Mouse (Mus musculus): Measurements from ENCODE around the gene Tsacc. TPM values are rescaled to one million over a fixed set of nuclear protein-coding genes. Genes with fewer than 3 reads are reported as not detected.
"Not testable (repeated sequence)": the region's sequence is repeated elsewhere in the genome, so short reads cannot be mapped to it uniquely, and the experiment has no call there.

Tsacc gene
- polyA plus RNA-seq, 1 experiment from 2014 or later = 14.1 TPM

GRCm38 (mm10) chr3:88276121-88276520, 20.7 kb downstream of the Tsacc start:
- Histone ChIP-seq H3K36me3 (no peaks in the 10 kb centered on the region), H3K9me3 (replicated peaks) (no peaks in the 10 kb centered on the region), H3K4me3 (no peak overlapping the region), H3K27me3 (ENCODE audit: low read depth, poor library complexity, severe bottlenecking) (no peaks in the 10 kb centered on the region), H3K4me1 (no peaks in the 10 kb centered on the region), H3K27ac (replicated peaks) (no peak overlapping the region)
- 89% methylated on average over 2 of the region's 2 CpGs for WGBS
- no peak for DNase-seq (ENCODE audit: low spot score)

GRCm38 (mm10) chr3:88274002-88274401, 22.8 kb downstream of the Tsacc start:
- WGBS = 93% methylated on average over 4 of the region's 4 CpGs
- H3K27me3 ChIP-seq (ENCODE audit: low read depth, poor library complexity, severe bottlenecking) = no peaks in the 10 kb centered on the region
- H3K4me1 ChIP-seq = no peaks in the 10 kb centered on the region
- no peak for DNase-seq (ENCODE audit: low spot score)
- no peak overlapping the region for H3K27ac ChIP-seq (replicated peaks)
- H3K9me3 ChIP-seq (replicated peaks) = no peaks in the 10 kb centered on the region
- no peak overlapping the region for H3K4me3 ChIP-seq
- no peaks in the 10 kb centered on the region for H3K36me3 ChIP-seq

- H3K4me1 ChIP-seq = no peaks in the 10 kb centered on the region
- H3K36me3 ChIP-seq = no peaks in the 10 kb centered on the region
- WGBS = 92% methylated on average over 3 of the region's 3 CpGs
- no peak for DNase-seq (ENCODE audit: low spot score)
- no peaks in the 10 kb centered on the region for H3K27me3 ChIP-seq (ENCODE audit: low read depth, poor library complexity, severe bottlenecking)
- H3K4me3 ChIP-seq = no peak overlapping the region
- H3K9me3 ChIP-seq (replicated peaks) = no peaks in the 10 kb centered on the region
- H3K27ac ChIP-seq (replicated peaks) = no peak overlapping the region
Measured at GRCm38 (mm10) chr3:88271859-88272258, 24.9 kb downstream of the Tsacc start.

- H3K4me3 ChIP-seq; H3K9me3 ChIP-seq (replicated peaks); H3K4me1 ChIP-seq; H3K27me3 ChIP-seq (ENCODE audit: low read depth, poor library complexity, severe bottlenecking); H3K36me3 ChIP-seq; DNase-seq (ENCODE audit: low spot score); H3K27ac ChIP-seq (replicated peaks): not testable (repeated sequence)
- 86% methylated on average over 2 of the region's 2 CpGs for WGBS
Measured at GRCm38 (mm10) chr3:88271298-88271697, 25.5 kb downstream of the Tsacc start.

- no peak overlapping the region for H3K4me3 ChIP-seq
- no peaks in the 10 kb centered on the region for H3K4me1 ChIP-seq
- no peaks in the 10 kb centered on the region for H3K36me3 ChIP-seq
- WGBS = 92% methylated on average over 5 of the region's 5 CpGs
- H3K27ac ChIP-seq (replicated peaks) = no peak overlapping the region
- no peak for DNase-seq (ENCODE audit: low spot score)
- no peaks in the 10 kb centered on the region for H3K27me3 ChIP-seq (ENCODE audit: low read depth, poor library complexity, severe bottlenecking)
- no peaks in the 10 kb centered on the region for H3K9me3 ChIP-seq (replicated peaks)
Measured at GRCm38 (mm10) chr3:88268991-88269390, 27.8 kb downstream of the Tsacc start.

- H3K27me3 ChIP-seq (ENCODE audit: low read depth, poor library complexity, severe bottlenecking); H3K36me3 ChIP-seq; DNase-seq (ENCODE audit: low spot score); H3K4me3 ChIP-seq; H3K4me1 ChIP-seq; H3K27ac ChIP-seq (replicated peaks); H3K9me3 ChIP-seq (replicated peaks): not testable (repeated sequence)
- WGBS = 86% methylated on average over 6 of the region's 6 CpGs
Measured at GRCm38 (mm10) chr3:88268014-88268413, 28.8 kb downstream of the Tsacc start.

GRCm38 (mm10) chr3:88262346-88262745, 34.5 kb downstream of the Tsacc start:
- H3K36me3 ChIP-seq = no peaks in the 10 kb centered on the region
- H3K27me3 ChIP-seq (ENCODE audit: low read depth, poor library complexity, severe bottlenecking) = peaks cover 11% of the 10 kb centered on the region
- no peak for DNase-seq (ENCODE audit: low spot score)
- WGBS = 83% methylated on average over 3 of the region's 3 CpGs
- H3K4me1 ChIP-seq = no peaks in the 10 kb centered on the region
- H3K27ac ChIP-seq (replicated peaks) = no peak overlapping the region
- no peak overlapping the region for H3K4me3 ChIP-seq
- no peaks in the 10 kb centered on the region for H3K9me3 ChIP-seq (replicated peaks)

- Histone ChIP-seq H3K9me3 (replicated peaks) (no peaks in the 10 kb centered on the region), H3K4me1 (peaks cover 15% of the 10 kb centered on the region), H3K27me3 (ENCODE audit: low read depth, poor library complexity, severe bottlenecking) (peaks cover 71% of the 10 kb centered on the region), H3K36me3 (no peaks in the 10 kb centered on the region), H3K27ac (replicated peaks) (no peak overlapping the region), H3K4me3 (no peak overlapping the region)
- WGBS = 82% methylated on average over 7 of the region's 7 CpGs
- DNase-seq (ENCODE audit: low spot score) = no peak
Measured at GRCm38 (mm10) chr3:88256382-88256781, 40.4 kb downstream of the Tsacc start.

- H3K36me3 ChIP-seq = no peaks in the 10 kb centered on the region
- WGBS = 81% methylated on average over 6 of the region's 6 CpGs
- H3K4me3 ChIP-seq = no peak overlapping the region
- H3K27me3 ChIP-seq (ENCODE audit: low read depth, poor library complexity, severe bottlenecking) = peaks cover 73% of the 10 kb centered on the region
- no peak for DNase-seq (ENCODE audit: low spot score)
- no peak overlapping the region for H3K27ac ChIP-seq (replicated peaks)
- H3K4me1 ChIP-seq = peaks cover 15% of the 10 kb centered on the region
- no peaks in the 10 kb centered on the region for H3K9me3 ChIP-seq (replicated peaks)
Measured at GRCm38 (mm10) chr3:88255950-88256349, 40.8 kb downstream of the Tsacc start.

- Histone ChIP-seq H3K4me1 (peaks cover 15% of the 10 kb centered on the region), H3K27ac (replicated peaks) (no peak within 1 kb of the TSS), H3K36me3 (no peaks in the 10 kb centered on the region), H3K9me3 (replicated peaks) (no peaks in the 10 kb centered on the region), H3K4me3 (peak within 1 kb of the TSS; percentile 45), H3K27me3 (ENCODE audit: low read depth, poor library complexity, severe bottlenecking) (peaks cover 73% of the 10 kb centered on the region)
- 3% methylated on average over 34 of the region's 34 CpGs for WGBS
- no peak for DNase-seq (ENCODE audit: low spot score)
Measured at GRCm38 (mm10) chr3:88254268-88254926, 42.4 kb downstream of the Tsacc start, which contains the start of gene Rhbg. Gene Rhbg (minus strand): TSS chr3:88254709.

GRCm38 (mm10) chr3:88252739-88253138, 44.1 kb downstream of the Tsacc start:
- Histone ChIP-seq H3K36me3 (no peaks in the 10 kb centered on the region), H3K4me1 (peaks cover 19% of the 10 kb centered on the region), H3K27ac (replicated peaks) (no peak overlapping the region), H3K9me3 (replicated peaks) (no peaks in the 10 kb centered on the region), H3K4me3 (no peak overlapping the region), H3K27me3 (ENCODE audit: low read depth, poor library complexity, severe bottlenecking) (peaks cover 80% of the 10 kb centered on the region)
- DNase-seq (ENCODE audit: low spot score) = no peak
- 73% methylated on average over 6 of the region's 6 CpGs for WGBS

- 0 out of 2 replicates have a peak overlapping the region, but pooled peaks have one; percentile 23 for H3K27ac ChIP-seq (replicated peaks)
- no peaks in the 10 kb centered on the region for H3K9me3 ChIP-seq (replicated peaks)
- DNase-seq (ENCODE audit: low spot score) = no peak
- peaks cover 80% of the 10 kb centered on the region for H3K27me3 ChIP-seq (ENCODE audit: low read depth, poor library complexity, severe bottlenecking)
- H3K36me3 ChIP-seq = no peaks in the 10 kb centered on the region
- 70% methylated on average over 11 of the region's 11 CpGs for WGBS
- H3K4me1 ChIP-seq = peaks cover 5% of the 10 kb centered on the region; the same call in 1 of the 2 replicates
- no peak overlapping the region for H3K4me3 ChIP-seq
Measured at GRCm38 (mm10) chr3:88248406-88248805, 48.4 kb downstream of the Tsacc start.

- 75% methylated on average over 9 of the region's 9 CpGs for WGBS
- Histone ChIP-seq H3K27ac (replicated peaks) (no peak overlapping the region), H3K4me3 (no peak overlapping the region), H3K4me1 (peaks cover 13% of the 10 kb centered on the region; the same call in 1 of the 2 replicates), H3K9me3 (replicated peaks) (no peaks in the 10 kb centered on the region), H3K36me3 (no peaks in the 10 kb centered on the region), H3K27me3 (ENCODE audit: low read depth, poor library complexity, severe bottlenecking) (peaks cover 80% of the 10 kb centered on the region)
- no peak for DNase-seq (ENCODE audit: low spot score)
Measured at GRCm38 (mm10) chr3:88247666-88248065, 49.1 kb downstream of the Tsacc start.
